Mouse (Mus musculus) liver, embryonic 16.5 days (tissue): ENCODE measurements around the gene Ndufaf3. TPM values are rescaled to one million over a fixed set of nuclear protein-coding genes. Genes with fewer than 3 reads are reported as not detected.

ENCODE experiments used
- ATAC-seq: fragments of 200-750 bp; cut with Nextera tagmentation; 2 replicates; pipeline ENCODE4 v1.8.0; 2017; ENCODE audit warnings: low read depth, mild to moderate bottlenecking, moderate number of reproducible peaks, moderate library complexity
- H3K27ac ChIP-seq: fragments of 300-500 bp; sonication (generic); 2 replicates; pipeline ENCODE4 v1.5.1; 2014; ENCODE audit warnings: mild to moderate bottlenecking, low read length
- H3K27me3 ChIP-seq: fragments of 300-500 bp; sonication (generic); 2 replicates; pipeline ENCODE4 v1.6.1; 2014; ENCODE audit warnings: low read depth, low read length, mixed read lengths; ENCODE audit not compliant: control insufficient read depth, insufficient read depth
- H3K36me3 ChIP-seq: fragments of 300-500 bp; sonication (generic); 2 replicates; pipeline ENCODE4 v1.6.1; 2014; ENCODE audit warnings: mild to moderate bottlenecking; ENCODE audit not compliant: control insufficient read depth, insufficient read depth
- H3K4me1 ChIP-seq: fragments of 300-500 bp; sonication (generic); 2 replicates; pipeline ENCODE4 v1.6.1; 2014; ENCODE audit warnings: low read depth, low read length, mixed read lengths; ENCODE audit not compliant: control insufficient read depth
- H3K4me2 ChIP-seq: fragments of 300-500 bp; sonication (generic); 2 replicates; pipeline ENCODE4 v1.6.1; 2014; ENCODE audit warnings: low read depth, low read length, mixed read lengths
- H3K4me3 ChIP-seq: fragments of 300-500 bp; sonication (generic); 2 replicates; pipeline ENCODE4 v1.5.1; 2014; ENCODE audit warnings: low read depth, mild to moderate bottlenecking, low read length
- H3K9ac ChIP-seq: fragments of 300-500 bp; sonication (generic); 2 replicates; pipeline ENCODE4 v1.6.1; 2014; ENCODE audit warnings: low read depth, low read length
- H3K9me3 ChIP-seq: fragments of 300-500 bp; sonication (generic); replicated peaks from 2 replicates; pipeline ENCODE4 v1.6.1; 2016; ENCODE audit warnings: low read length; ENCODE audit not compliant: control insufficient read depth
- WGBS: fragments of 180-500 bp; shearing (Covaris S2); extraction: QIAGEN DNeasy Blood & Tissue Kit; methylation state at CpG from one replicate; pipeline ENCODE4 v1.1.7; 2014; ENCODE audit not compliant: insufficient replicate concordance; 5-methylcytosine and 5-hydroxymethylcytosine counted together
- microRNA counts: library from miRNA; unstranded; fragments of <30 nt; microRNA quantifications from one replicate; lab custom pipeline; 2016
- microRNA-seq: library from miRNA; unstranded; fragments of <30 nt; microRNA quantifications from one replicate; pipeline ENCODE4, GENCODE M21; 2016
- polyA plus RNA-seq: library from polyadenylated mRNA; unstranded; fragments of >200 nt; fragmentation: Nextera tagmentation; extraction: Ambion mirVana; gene quantifications from 2 replicates; pipeline ENCODE4 v1.2.1, GENCODE M21; 2015

Gene Ndufaf3
- polyA plus RNA-seq, 1 experiment from 2014 or later: 21.9 TPM

GRCm38 (mm10) chr9:108516380-108517251 lies 50.6 kb downstream of the Ndufaf3 start, which contains the start of gene Qrich1:
Gene Qrich1, plus strand, starts transcription at chr9:108516806.
- 2% methylated on average over 55 of the region's 55 CpGs for WGBS
- H3K36me3 ChIP-seq: peaks cover 29% of the 10 kb centered on the region
- ATAC-seq: peak; percentile 91

More at GRCm38 (mm10) chr9:108516380-108517251, 50.6 kb downstream of the Ndufaf3 start, which contains the start of gene Qrich1:
- H3K9me3 ChIP-seq: no peaks in the 10 kb centered on the region
- H3K27ac ChIP-seq: peak within 1 kb of the TSS; percentile 99
- peaks cover 23% of the 10 kb centered on the region for H3K4me1 ChIP-seq
- peak within 1 kb of the TSS; percentile 99 for H3K4me3 ChIP-seq
- peak within 1 kb of the TSS; percentile 96 for H3K9ac ChIP-seq
- no peaks in the 10 kb centered on the region for H3K27me3 ChIP-seq
- H3K4me2 ChIP-seq: peak within 1 kb of the TSS; percentile 83

MicroRNAs within 50 kb of the gene (microRNA counts, 519-probe panel; counts per million panel counts)
- microRNA mmu-miR-191 (lab: Ali Mortazavi, UCI): 2,686 counts per million, percentile 73 among the panel's probes with 10 or more counts
- 2,679 counts per million, percentile 73 among the panel's probes with 10 or more counts for microRNA mmu-miR-425 (lab: Ali Mortazavi, UCI)

Small RNA genes within 50 kb of the gene (microRNA-seq; reads per million reads assigned to microRNA genes)
- not detected for gene Gm24083
- gene Mir191: not detected
- 3,986 reads per million, percentile 87 among the genes with 10 or more reads in this experiment for gene Mir425

Other genes starting within 250 kb of the Ndufaf3 start
- 5,943 and 6,062 TPM in 2 replicates for gene Gpx1, start 228.5 kb downstream of the Ndufaf3 start, polyA plus RNA-seq
- 61.7 and 68.8 TPM in 2 replicates for gene Usp4, start 219.6 kb downstream of the Ndufaf3 start, polyA plus RNA-seq
- gene 1700102P08Rik, start 174.6 kb downstream of the Ndufaf3 start, polyA plus RNA-seq: 0.60 and 0.70 TPM in 2 replicates
- 0.08 and 0.15 TPM in 2 replicates for gene Ccdc36, start 138.9 kb downstream of the Ndufaf3 start, polyA plus RNA-seq
- not detected in 2 replicates for gene BC048562, start 131.0 kb downstream of the Ndufaf3 start, polyA plus RNA-seq
- 17.4 and 19.8 TPM in 2 replicates for gene Ccdc71, start 106.9 kb downstream of the Ndufaf3 start, polyA plus RNA-seq
- gene Klhdc8b, start 105.9 kb downstream of the Ndufaf3 start, polyA plus RNA-seq: 13.3 and 14.8 TPM in 2 replicates
- 9.7 and 10.7 TPM in 2 replicates for gene Lamb2, start 87.7 kb downstream of the Ndufaf3 start, polyA plus RNA-seq
- 25.7 and 28.6 TPM in 2 replicates for gene Usp19, start 76.8 kb downstream of the Ndufaf3 start, polyA plus RNA-seq
- 47.0 and 51.4 TPM in 2 replicates for gene Qars, start 59.7 kb downstream of the Ndufaf3 start, polyA plus RNA-seq
- gene Qrich1, start 50.6 kb downstream of the Ndufaf3 start, polyA plus RNA-seq: 42.7 and 44.2 TPM in 2 replicates
- 80.0 and 86.8 TPM in 2 replicates for gene Impdh2, start 7.1 kb downstream of the Ndufaf3 start, polyA plus RNA-seq
- gene Dalrd3, start 2.5 kb upstream of the Ndufaf3 start, polyA plus RNA-seq: 27.3 and 30.0 TPM in 2 replicates
- 10.0 and 12.2 TPM in 2 replicates for gene Wdr6, start 11.3 kb upstream of the Ndufaf3 start, polyA plus RNA-seq
- 0.48 and 0.70 TPM in 2 replicates for gene P4htm, start 30.2 kb upstream of the Ndufaf3 start, polyA plus RNA-seq
- gene Arih2, start 82.0 kb upstream of the Ndufaf3 start, polyA plus RNA-seq: 30.4 and 31.6 TPM in 2 replicates
- 28.9 and 30.9 TPM in 2 replicates for gene Slc25a20, start 94.7 kb upstream of the Ndufaf3 start, polyA plus RNA-seq
- gene Prkar2a, start 121.9 kb upstream of the Ndufaf3 start, polyA plus RNA-seq: 6.6 and 8.8 TPM in 2 replicates
- 12.4 and 13.6 TPM in 2 replicates for gene Ip6k2, start 216.4 kb upstream of the Ndufaf3 start, polyA plus RNA-seq
- gene Nckipsd, start 240.9 kb upstream of the Ndufaf3 start, polyA plus RNA-seq: 3.5 and 3.6 TPM in 2 replicates